Mouse (Mus musculus) mature B cell (primary cell): Measurements from ENCODE around the gene Sgms1.
"Not testable (repeated sequence)": the region's sequence is repeated elsewhere in the genome, so short reads cannot be mapped to it uniquely, and the experiment has no call there.

ENCODE experiments used
- in situ Hi-C: fragments of 300-500 bp; cut with MboI; formaldehyde crosslinking; loops from 2 replicates; pipeline ENCODE4 v1.14.3; 2019

The Sgms1 gene

DNA sequence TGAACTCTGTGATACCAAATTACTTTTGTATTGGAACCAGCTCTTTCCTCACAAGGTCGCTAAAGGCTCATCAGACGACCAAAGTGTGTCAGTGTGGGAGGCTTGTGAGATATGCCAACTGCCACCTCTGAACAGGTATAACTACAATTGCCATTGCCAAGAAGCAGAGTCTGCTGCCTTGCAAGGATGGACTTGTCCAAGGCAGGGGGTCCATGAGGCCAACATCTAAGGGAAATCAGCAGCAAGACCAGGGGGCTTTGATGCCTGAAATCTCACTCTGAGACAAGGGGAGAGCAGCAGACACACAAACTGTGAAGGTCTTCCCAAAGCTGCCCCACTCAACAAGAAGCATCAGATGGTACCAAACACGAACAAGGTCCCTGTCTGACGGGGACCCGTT, 251.6 kb downstream of the Sgms1 start:
- in situ Hi-C loops: no loop called here

DNA sequence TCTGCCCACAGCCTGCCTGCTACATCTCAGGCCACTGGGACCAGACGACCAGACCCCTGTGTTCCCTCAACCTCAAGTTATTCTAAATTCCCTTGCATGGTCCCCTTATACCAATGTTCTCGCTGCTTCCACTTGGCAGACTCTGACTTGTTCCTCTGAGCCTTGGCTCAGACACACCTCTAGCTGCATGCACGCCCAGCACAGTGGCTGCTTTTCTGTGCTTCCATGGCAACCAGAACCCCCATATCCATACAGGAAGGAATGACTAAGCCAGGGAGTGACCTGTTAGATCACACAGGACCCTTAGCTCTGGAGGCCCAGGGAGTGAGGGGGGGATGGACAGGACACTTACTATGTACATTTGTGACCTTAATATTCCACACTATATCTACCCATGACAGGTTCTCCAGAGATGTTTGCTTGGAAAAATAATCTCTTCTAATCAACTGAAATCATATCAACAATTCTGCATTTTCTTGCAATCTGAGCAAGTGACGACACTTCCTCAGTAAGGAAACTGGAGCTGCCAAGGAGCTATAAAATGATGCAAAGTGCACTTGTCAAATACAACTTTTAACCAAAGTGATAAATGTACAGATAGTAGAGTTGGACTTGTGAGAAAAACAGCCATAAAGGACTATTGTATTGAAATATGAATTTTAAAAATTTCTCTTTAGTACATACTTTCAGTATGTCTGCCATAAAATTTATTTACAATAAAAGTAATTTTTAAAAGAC, 252.5 kb downstream of the Sgms1 start:
- in situ Hi-C loops: no loop called here

DNA sequence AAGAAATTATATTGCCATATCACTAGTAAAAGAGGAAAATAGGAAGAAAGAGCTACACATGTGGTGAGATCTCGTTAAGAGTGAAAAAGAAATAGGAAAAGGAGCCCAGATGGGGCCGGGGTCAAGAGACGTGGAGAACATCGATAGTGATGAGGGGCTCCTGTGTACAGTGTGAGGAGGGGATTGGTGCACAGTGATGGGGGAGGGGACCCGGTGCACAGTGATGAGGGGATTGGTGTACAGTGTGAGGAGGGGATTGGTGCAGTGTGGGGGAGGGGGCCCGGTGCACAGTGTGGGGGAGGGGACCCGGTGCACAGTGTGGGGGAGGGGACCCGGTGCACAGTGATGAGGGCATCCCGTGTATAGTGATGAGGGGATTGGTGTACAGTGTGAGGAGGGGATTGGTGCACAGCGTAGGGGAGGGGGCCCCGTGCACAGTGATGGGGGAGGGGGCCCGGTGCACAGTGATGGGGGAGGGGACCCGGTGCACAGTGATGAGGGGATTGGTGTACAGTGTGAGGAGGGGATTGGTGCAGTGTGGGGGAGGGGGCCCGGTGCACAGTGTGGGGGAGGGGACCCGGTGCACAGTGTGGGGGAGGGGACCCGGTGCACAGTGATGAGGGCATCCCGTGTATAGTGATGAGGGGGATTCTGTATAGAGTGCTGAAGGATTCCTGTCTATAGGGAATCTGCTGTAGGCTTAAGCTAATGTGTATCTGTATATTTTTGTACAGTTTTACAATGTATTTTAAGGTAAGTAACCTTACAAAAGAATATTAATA, 257.6 kb downstream of the Sgms1 start:
- in situ Hi-C loops: not testable (repeated sequence)

DNA sequence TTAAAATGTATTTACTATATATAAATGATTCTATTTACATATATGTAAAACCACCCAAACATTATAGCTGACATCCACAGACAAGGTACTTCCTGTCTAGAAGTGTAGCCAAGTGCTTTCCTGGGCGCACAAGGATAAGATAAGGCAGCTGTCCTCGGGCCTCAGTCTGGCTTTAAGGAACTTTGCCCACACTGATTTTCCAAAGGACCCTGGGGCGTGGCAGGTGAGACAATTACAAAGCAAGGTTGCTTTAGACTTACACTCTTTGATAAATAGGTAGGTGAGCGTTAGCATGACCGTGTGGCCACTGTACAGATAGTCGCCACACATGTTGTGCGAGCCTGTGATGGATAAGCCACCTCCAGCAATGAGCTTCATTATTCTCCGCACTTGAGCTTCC, 260.2 kb downstream of the Sgms1 start:
- in situ Hi-C loops: no loop called here

DNA sequence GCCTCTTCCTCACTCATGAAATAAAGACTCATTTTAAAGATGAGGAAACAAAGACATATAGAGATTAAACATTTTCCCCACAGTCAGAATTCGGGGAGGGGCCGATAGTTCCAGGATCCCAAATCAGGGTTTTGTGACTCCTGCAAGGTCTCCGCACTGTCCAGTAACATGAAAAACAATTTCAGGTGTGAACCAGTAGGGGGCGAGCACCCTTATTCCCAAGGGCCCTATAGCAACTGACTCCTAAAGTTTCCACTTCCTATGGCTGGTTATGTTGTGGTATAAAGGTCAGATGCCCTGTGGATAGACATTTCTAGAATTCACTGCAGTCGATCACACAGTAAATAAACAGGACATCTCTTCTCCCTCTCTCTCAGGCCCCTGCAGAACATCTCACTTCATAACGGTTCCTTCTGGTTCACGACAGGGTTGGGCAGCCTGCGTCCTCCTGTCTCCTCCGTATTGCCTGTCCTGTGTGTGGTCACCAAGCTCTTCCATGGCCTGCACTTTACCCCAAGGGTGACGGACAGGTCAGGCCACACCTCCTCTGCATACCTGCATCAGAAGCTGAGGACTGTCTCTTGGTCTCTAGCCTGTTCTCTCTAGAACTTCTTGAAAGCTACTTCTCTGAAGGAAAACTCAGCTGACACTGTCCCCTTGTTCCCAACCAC, 262.2 kb downstream of the Sgms1 start:
- in situ Hi-C loops: no loop called here

DNA sequence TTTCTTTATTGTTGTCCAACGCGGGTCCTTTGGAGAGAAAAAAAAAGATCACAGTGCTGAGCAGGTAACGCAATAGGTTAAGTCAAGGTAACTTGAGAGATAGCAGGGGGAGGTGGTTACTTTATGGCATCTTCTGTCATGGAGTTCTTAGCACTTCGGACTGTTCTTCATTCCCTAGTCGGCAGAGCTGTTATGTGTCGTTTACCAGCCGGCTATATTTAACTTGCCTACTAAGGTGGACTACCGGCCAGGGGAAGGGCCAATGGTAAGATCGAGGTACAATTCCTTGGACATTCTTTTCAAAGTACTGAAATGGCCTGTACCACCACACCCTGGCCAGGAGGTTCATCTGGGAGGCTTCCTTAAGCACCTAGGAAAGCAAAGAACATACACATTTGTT, 265.4 kb downstream of the Sgms1 start:
- in situ Hi-C loops: no loop called here

DNA sequence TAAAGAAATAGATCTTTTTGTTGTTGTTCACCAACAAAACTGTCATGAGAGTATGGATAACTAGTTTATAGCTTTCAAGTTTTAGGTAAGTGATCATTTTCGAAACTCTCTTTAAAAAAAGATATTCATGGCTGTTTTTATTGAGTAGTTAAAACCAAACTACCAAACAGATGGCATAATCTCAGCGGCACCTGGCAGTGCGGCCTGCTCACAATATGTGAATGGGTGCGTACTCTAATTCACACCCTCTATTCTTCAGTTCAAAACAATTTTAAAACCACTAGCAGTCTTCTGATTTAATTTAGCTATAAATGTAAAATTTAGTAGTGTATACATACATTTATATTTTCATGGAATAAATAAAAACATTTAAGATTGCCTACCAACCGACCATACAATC, 266.3 kb downstream of the Sgms1 start:
- in situ Hi-C loops: no loop called here

DNA sequence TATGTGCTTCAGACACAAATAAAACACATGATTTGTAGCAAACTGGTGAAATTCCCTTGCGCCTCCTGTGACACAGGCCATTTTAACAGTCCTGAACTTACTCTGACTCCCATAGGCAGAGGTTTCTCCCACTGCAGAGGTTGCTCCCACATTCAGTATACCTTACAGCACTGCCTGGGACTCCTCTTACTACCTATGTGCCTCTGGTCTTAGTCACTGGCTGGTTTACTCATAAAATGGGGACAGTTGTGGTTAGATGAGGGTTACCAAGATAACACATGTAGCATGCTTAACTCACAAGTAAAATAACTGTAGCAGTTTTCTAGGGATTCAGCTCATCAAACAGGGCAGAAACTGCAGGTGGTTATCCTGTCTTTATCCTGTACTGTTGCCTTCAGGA, 268.7 kb downstream of the Sgms1 start:
- in situ Hi-C loops: no loop called here

DNA sequence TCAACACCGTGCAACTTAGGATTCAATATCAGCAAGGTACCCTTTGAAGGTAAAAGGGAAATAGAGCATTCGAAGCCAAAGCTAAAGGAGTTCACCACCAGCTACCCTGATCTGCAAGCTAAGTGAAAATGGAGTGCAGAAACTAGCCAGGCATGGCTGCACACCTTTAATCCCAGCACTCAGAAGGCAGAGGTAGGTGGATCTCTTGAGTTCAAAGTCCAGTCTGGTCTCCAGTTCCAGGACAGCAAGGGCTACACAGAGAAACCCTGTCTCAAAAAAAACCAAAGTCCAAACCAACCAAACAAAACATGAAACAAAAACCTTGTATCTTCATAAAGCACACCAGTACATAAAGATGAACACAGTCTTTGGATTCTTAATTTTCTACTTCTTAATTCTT, 269.8 kb downstream of the Sgms1 start:
- in situ Hi-C loops: no loop called here

DNA sequence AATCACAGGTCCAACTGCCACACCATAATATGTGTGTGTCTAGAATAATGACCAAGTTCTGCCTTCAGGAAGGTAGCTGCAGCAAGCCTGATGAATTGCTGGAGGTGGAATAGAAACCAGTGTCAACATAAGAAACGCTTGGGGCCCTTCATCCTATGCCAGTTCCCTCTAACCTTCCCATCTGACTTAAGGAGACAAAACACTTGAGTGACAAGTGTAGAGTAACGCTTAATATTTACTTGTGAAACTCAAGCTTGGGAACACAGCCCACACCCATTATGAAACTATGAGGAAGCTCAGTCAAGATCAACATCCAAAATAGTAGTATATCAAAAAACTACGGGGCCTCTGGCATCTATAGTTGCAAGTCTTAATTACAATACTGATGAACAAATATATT, 271.0 kb downstream of the Sgms1 start:
- in situ Hi-C loops: no loop called here

DNA sequence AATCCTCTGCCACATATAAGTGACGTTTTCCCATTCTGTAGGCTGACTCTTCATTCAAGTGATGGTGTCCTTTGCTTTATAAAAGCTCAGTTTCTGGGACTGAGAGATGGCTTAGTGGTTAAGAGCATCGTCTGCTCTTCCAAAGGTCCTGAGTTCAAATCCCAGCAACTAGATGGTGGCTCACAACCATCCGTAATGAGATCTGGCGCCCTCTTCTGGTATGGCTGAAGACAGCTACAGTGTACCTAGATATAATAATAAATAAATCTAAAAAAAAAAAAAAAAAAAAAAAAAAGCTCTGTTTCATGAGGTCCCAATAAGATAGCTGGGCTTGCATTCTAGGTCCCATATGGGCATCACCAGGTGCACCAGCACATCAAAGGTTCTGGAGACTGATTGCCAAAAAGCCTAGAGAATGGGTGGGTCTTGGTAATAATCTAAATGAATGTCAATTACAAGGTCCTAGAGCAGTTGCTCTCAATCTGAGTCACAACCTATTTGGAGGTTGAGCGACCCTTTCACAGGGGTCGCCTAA, 272.0 kb downstream of the Sgms1 start:
- in situ Hi-C loops: no loop called here

DNA sequence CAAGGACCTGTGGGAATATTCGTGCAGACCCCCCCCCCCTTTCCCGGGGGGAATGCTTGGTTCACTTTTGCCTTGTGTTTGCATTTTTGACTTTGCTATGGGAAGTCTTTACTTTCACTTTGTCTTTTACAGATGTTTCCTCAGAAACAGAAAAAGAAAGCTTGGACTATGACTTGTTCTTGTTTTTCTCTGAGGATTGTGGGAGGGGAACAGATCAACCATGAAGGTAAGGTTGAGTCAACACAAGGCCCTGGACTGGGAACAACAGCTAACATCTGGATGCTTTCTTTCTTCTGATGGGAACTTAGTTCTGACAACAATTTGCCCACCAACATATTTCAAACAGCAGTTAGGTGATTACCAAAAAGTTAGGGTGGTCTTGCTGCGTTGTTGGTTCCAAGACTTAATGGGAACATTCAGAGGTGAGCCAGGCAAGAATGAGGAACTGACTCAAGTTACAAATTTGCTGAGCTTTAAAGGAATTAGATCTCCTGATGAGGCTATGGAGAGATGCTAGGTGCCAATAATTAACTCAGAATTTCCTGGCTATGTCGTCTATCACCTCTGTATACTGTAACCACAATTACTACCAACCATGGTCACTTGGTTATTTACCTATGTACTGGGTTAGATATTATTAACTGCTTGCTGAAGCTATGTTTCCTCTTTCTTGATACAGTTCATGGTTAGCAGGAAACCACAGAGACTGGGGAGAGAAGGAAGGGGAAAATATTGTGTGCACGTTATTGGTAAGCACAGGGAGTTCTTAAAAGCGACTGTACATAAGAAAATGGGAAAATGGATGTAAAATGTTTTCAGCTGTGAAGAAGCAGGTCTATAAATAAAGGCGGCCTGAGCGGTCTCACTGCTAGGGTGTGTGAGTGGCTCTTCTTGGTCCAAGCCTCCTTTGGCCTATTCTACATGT, 277.4 kb downstream of the Sgms1 start:
- in situ Hi-C loops: no loop called here

DNA sequence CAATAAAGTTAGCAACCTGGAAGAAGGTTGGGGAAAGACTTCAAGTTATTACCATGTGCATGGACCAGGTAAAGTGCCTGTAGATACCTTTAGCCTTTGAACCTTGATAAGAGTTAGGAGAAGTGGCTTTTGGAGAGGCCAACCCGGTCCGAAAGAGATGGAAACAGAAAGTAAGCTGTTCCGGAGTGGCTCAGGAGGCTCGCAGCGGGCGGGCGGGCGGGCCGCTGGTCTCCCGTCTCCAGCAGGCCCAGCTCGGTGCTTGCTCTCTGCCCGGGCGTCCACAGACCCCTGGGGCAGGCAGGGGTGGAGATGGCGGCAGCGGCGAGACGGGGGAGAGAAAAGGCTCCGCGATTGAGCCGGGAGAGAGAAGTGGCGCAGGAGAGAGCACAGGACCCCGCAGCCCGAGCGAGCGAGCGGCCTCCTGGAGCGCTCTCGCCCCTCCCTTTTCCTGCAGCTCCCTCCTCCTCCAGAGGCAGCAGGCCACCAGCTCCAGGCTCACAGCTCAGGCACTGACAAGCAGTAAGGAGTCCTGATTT, 281.7 kb downstream of the Sgms1 start, which contains the start of gene Asah2:
Gene Asah2 (minus strand): TSS at position 441 of the 536 bp plus-strand sequence.
- in situ Hi-C loops: no loop called here

DNA sequence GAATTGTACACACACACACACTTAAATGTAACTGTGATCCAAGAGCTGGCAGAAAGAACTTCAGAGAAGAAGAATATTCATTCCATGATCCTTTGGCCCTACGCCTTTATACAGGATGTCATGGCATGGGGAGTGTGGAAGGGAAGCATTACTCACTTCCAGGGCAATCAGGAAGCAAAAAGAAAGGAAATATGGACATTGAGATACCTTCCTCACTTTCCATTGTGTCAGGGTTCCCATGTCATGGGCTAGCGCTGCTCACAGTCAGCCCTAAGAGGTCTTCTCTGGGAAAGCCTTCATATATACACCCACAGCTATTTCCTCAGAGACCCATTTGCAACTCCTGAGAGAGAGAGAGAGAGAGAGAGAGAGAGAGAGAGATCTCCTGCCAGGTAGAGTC, 282.8 kb downstream of the Sgms1 start:
- in situ Hi-C loops: no loop called here

DNA sequence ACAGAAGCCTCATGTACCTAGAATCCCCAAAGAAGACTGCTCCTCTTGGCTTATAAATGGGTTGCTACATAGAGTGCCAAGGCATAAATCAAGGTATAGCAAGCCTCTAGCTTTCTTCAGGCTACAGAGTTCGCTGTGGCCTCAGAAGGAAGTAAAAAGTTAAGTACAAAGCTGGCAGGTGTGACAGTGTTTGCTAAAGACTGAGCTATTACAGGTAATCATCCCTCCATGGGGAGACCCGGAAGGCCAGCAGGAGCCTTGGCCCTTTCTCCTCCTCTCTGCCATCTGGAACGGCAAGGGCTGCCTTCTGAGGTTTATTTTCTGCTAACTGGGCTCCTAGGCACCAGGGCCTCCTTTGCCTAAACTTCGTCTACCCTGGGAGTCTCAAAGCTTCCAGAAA, 285.3 kb downstream of the Sgms1 start:
- in situ Hi-C loops: no loop called here

DNA sequence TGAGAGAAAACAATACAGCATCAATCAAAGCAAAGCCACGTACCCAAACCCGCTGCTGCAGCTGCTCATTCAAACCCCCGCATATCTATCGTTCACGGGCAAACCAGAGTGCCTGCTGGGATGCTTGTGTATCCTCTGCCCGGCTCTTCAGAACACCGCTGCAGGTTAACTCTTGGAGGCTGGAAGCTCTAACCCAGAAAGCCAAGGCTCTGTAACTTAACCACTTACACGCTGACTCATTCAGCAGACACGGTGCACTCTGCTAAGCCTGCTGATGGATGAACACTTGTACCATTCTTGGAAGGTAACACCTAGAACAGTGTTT, 286.6 kb downstream of the Sgms1 start:
- in situ Hi-C loops: no loop called here

DNA sequence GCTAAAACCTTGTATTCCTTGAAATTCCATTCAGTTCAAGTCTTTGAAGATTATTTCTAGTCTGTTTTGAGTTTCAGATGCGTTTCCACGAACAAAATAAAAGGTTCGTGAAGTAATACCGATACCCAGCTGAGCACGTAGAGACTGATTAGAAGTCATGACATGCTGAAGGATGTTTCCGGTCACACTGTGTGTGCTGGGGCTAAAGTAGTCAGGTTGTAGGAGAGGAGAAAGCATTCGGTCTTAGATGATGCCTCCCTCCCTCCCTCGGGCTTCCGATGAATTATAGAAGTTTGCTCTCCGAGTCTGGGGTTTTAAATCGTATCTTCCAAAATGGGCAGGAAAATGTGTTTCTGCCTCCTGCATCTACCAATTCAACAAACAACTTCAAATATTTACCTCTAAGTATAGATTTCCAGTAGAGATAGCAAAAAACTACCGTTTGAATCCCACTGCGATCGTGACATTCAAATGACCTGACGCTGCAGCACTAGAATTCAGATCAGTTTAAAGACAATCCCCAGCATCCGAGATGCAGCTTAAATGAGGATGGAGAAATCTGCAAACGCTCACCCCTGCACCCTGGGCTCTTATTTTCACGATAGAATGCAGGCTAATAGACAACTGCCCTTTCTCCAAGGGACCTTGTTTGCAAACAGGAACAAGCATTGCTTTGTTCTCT, 287.1 kb downstream of the Sgms1 start:
- in situ Hi-C loops: no loop called here

DNA sequence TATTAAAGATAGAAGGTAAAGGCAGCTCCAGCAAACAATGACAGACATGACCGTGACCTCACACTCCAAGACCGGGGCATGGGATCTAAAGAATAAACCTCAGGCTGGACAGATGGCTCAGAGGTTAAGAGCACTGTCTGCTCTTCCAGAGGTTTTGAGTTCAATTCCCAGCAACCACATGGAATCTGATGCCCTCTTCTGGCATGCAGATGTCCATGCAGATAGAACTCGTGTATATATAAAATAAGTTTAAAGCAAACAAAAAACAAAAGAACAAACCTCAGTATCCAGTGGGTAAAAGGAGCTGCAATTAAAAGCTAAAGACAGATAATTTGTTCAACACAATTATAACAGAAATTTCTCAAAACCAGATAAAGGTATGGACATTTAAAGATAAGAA, 290.9 kb downstream of the Sgms1 start:
- in situ Hi-C loops: no loop called here

DNA sequence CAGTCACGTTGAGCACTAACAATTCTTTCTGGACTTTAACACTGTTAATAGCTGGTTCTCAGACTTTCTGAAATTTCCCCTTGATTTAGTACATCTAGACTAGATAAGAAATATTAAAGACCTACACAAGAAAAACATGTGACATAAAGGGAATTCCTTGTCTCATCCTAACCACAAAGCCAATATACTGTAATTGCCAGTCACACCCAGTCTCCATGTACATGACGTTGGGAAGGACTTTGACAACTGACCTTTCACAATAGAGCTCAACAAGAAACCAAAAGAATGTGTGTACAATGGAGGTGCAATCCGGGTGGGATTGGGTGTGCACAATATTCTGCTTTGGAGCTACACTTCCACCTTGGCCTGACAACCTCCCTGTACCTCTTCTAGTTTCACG, 297.2 kb downstream of the Sgms1 start:
- in situ Hi-C loops: no loop called here

DNA sequence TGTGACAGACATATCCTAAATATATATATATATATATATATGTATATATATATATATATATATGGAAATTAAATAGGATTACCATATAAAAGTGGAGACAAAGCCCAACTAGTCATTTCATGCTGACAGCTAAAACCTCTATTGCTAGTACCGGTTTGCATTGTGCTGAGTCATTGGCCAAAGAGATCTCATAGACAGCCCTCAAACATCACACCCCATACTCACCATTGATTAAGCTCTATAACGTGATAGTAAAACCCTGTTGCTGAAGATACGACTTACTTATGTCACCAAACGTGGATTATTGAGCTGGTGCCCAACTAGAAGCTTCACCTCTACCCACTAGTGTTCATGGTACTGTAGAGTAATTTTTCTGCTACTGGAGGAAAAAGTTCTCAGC, 298.7 kb downstream of the Sgms1 start:
- in situ Hi-C loops: no loop called here

DNA sequence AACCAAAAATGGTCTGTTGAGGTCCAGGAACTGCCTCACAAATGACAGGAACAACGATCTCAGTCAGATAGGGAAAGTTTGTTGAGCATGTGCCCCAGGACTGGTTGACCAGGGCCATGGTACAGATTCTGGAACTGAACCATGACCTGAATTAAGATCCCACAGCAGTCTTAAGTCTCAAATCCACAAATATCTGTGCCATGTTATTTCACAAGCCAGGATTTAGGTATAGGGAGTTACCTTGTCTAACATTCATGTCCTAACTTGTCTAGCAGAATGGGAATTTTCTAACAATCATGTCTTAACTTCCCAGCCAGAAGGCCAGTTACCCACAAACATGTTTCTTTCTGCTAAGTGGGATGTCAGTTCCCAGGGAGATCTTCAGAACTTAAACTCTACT, 300.9 kb downstream of the Sgms1 start:
- in situ Hi-C loops: no loop called here
